Mouse (Mus musculus) liver, embryonic 16.5 days (tissue): Measurements from ENCODE around the gene Fndc3a. TPM values are rescaled to one million over a fixed set of nuclear protein-coding genes. Genes with fewer than 3 reads are reported as not detected.

Source experiments
- ATAC-seq: fragments of 200-750 bp; cut with Nextera tagmentation; 2 replicates; pipeline ENCODE4 v1.8.0; 2017; ENCODE audit warnings: low read depth, mild to moderate bottlenecking, moderate number of reproducible peaks, moderate library complexity
- H3K27ac ChIP-seq: fragments of 300-500 bp; sonication (generic); 2 replicates; pipeline ENCODE4 v1.5.1; 2014; ENCODE audit warnings: mild to moderate bottlenecking, low read length
- H3K27me3 ChIP-seq: fragments of 300-500 bp; sonication (generic); 2 replicates; pipeline ENCODE4 v1.6.1; 2014; ENCODE audit warnings: low read depth, low read length, mixed read lengths; ENCODE audit not compliant: control insufficient read depth, insufficient read depth
- H3K36me3 ChIP-seq: fragments of 300-500 bp; sonication (generic); 2 replicates; pipeline ENCODE4 v1.6.1; 2014; ENCODE audit warnings: mild to moderate bottlenecking; ENCODE audit not compliant: control insufficient read depth, insufficient read depth
- H3K4me1 ChIP-seq: fragments of 300-500 bp; sonication (generic); 2 replicates; pipeline ENCODE4 v1.6.1; 2014; ENCODE audit warnings: low read depth, low read length, mixed read lengths; ENCODE audit not compliant: control insufficient read depth
- H3K4me2 ChIP-seq: fragments of 300-500 bp; sonication (generic); 2 replicates; pipeline ENCODE4 v1.6.1; 2014; ENCODE audit warnings: low read depth, low read length, mixed read lengths
- H3K4me3 ChIP-seq: fragments of 300-500 bp; sonication (generic); 2 replicates; pipeline ENCODE4 v1.5.1; 2014; ENCODE audit warnings: low read depth, mild to moderate bottlenecking, low read length
- H3K9ac ChIP-seq: fragments of 300-500 bp; sonication (generic); 2 replicates; pipeline ENCODE4 v1.6.1; 2014; ENCODE audit warnings: low read depth, low read length
- H3K9me3 ChIP-seq: fragments of 300-500 bp; sonication (generic); replicated peaks from 2 replicates; pipeline ENCODE4 v1.6.1; 2016; ENCODE audit warnings: low read length; ENCODE audit not compliant: control insufficient read depth
- WGBS: fragments of 180-500 bp; shearing (Covaris S2); extraction: QIAGEN DNeasy Blood & Tissue Kit; methylation state at CpG from one replicate; pipeline ENCODE4 v1.1.7; 2014; ENCODE audit not compliant: insufficient replicate concordance; 5-methylcytosine and 5-hydroxymethylcytosine counted together
- polyA plus RNA-seq: library from polyadenylated mRNA; unstranded; fragments of >200 nt; fragmentation: Nextera tagmentation; extraction: Ambion mirVana; gene quantifications from 2 replicates; pipeline ENCODE4 v1.2.1, GENCODE M21; 2015

Fndc3a gene
- polyA plus RNA-seq, 1 experiment from 2014 or later = 14.2 TPM

GRCm38 (mm10) chr14:72503241-72503640, 206.6 kb downstream of the Fndc3a start:
- Histone ChIP-seq H3K27ac (no peak overlapping the region), H3K4me2 (no peak overlapping the region), H3K4me1 (no peaks in the 10 kb centered on the region), H3K36me3 (no peaks in the 10 kb centered on the region), H3K4me3 (no peak overlapping the region), H3K27me3 (no peaks in the 10 kb centered on the region), H3K9ac (no peak overlapping the region), H3K9me3 (no peaks in the 10 kb centered on the region)
- WGBS = 42% methylated on average over 6 of the region's 6 CpGs
- no peak for ATAC-seq

GRCm38 (mm10) chr14:72493775-72494174, 216.0 kb downstream of the Fndc3a start:
- H3K4me1 ChIP-seq = no peaks in the 10 kb centered on the region
- H3K9me3 ChIP-seq = no peaks in the 10 kb centered on the region
- no peak overlapping the region for H3K9ac ChIP-seq
- H3K27ac ChIP-seq = no peak overlapping the region
- no peak for ATAC-seq
- 60% methylated on average over 1 of the region's 1 CpGs for WGBS
- H3K4me2 ChIP-seq = no peak overlapping the region
- H3K36me3 ChIP-seq = no peaks in the 10 kb centered on the region
- H3K4me3 ChIP-seq = no peak overlapping the region
- no peaks in the 10 kb centered on the region for H3K27me3 ChIP-seq

DNA sequence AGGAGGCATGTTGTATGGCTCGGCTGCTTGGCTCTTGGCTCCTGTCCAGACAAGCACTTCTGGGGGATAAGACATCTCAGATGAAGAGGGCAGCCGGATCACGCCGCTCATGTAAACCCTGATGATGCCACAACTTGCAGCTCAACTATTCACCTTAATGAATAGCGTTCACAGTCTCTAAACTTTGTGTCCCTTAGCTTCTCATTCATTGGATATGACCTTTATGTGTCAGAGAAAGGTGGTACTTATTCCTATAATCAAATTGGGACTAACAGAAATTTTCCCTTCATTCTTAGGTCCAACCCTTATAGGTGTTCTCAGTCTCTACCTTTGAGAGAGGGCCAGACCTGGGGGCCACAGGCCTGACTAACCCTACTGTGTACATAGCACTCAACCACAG, 218.1 kb downstream of the Fndc3a start, which contains the start of gene Gm9195:
Gm9195 (minus strand) TSS at position 101 of the 400 bp plus-strand sequence.
- Histone ChIP-seq H3K4me3 (no peak within 1 kb of the TSS), H3K27me3 (no peaks in the 10 kb centered on the region), H3K4me2 (no peak within 1 kb of the TSS), H3K9ac (no peak within 1 kb of the TSS), H3K4me1 (no peaks in the 10 kb centered on the region), H3K9me3 (no peaks in the 10 kb centered on the region), H3K36me3 (no peaks in the 10 kb centered on the region), H3K27ac (no peak within 1 kb of the TSS)
- WGBS = 66% methylated on average over 5 of the region's 5 CpGs
- ATAC-seq = no peak

GRCm38 (mm10) chr14:72490367-72490766, 219.4 kb downstream of the Fndc3a start:
- Histone ChIP-seq H3K9ac (no peak overlapping the region), H3K9me3 (no peaks in the 10 kb centered on the region), H3K27ac (no peak overlapping the region), H3K36me3 (no peaks in the 10 kb centered on the region), H3K4me1 (no peaks in the 10 kb centered on the region), H3K27me3 (no peaks in the 10 kb centered on the region), H3K4me2 (no peak overlapping the region), H3K4me3 (no peak overlapping the region)
- no peak for ATAC-seq
- WGBS = 66% methylated on average over 3 of the region's 3 CpGs

Other genes with a start within 250 kb of the Fndc3a start
- not detected in 2 replicates for gene Gm9195, start 218.2 kb downstream of the Fndc3a start, polyA plus RNA-seq